Mouse (Mus musculus): ENCODE measurements at regions not wholly inside any gene's neighbourhood (a gene's known extent, or its start where the extent isn't known, plus 50 kb on each side); places are given as distances from the start of the nearest gene placed in this dataset.

DNA sequence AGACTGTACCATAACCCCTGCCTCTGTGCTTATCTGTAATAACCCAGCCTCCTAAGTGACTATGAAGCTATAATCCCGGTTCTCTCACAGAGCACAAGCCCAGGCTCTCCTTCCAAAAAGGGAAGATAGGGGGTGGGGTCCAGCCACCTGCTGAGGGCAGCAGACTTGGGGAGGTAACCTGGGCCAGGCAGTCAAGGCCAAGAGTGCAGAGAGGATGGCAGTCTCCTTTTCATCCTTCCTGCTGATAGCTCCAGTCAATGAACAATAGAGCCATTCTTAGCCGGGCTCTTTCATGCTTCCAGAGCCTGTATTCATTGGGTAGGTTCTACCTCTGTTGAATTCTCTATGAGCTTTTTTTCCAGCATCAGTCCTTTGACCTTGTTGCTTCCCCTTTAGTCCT is 527.5 kb downstream of the Fgf9 start:
- DNase-seq, result no peak

DNA sequence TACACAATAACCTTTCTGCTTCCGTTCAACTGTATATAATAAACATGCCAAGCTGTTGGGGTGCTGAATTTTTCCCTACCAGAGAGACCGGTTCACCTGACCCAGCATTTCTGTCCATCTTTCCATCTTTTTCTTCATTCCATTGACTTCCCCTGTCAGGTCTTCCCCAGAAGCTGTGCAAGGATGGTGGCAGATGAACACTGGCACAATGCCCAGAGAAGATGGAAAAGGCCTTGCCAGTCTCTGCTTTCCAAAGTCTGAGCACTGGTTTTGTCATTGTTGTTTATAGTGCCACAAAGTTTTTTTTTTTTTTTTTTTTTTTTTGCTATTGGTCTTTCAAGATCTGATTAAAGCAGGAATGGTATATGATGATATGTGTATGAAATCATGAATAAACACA is 526.6 kb downstream of the Fgf9 start:
- no peak for DNase-seq

DNA sequence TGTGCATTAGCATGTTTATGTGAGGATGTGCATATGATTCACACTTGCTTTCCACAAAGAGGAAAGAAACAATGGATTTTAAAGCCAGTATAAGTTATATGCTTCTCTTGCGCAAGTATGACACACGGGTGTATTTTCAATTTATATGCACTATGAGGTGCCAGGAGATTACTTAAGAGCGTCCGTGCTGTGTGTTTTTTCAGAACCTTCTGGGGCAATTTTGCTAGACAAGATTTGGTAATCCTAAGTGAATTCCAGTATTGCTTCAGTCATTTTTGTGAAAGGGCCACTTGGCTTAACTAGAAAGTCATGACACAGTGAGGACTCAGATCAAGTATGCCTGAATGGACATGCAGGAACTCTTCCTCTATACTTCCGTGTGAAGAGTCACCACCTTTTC is 511.5 kb downstream of the Fgf9 start:
- no peak for DNase-seq

DNA sequence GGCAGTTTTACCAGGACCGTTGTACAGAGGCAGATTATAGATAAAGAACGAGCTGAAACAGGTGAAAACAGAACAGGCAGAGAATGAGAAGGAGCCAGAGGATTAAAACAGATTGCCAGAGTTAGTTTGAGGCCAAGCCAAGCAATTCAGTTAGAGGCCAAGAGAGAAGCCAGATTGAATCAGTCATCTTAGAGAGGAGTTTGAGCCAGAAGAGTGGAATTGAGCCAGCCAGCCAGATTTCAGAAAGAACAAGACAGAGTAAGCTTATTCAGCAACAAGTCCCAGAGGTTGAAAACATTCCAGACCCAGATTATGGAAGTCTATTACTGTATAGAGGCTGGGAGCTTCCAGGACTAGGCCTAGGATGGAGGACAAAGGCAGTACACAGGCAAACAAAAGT is 499.7 kb downstream of the Fgf9 start:
- DNase-seq, result no peak

DNA sequence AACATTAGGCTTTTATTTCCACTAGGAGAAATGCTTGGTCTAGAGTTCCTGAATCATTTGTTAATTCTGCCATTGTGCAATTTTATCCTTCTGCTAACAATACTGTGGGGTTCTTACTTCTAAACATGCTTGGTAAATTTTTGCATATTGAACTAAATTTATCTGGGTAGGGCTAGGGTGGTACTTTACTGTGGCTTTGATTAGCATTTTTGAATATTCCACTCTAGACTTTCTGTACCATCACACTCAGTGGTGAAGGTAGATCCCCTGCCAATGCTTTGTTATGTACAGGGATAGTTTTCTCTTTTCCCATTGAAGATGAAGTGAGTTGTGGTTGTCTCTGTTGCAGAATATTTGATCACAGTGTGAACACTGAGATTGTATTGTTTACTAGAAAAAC is 497.1 kb downstream of the Fgf9 start:
- no peak for DNase-seq

DNA sequence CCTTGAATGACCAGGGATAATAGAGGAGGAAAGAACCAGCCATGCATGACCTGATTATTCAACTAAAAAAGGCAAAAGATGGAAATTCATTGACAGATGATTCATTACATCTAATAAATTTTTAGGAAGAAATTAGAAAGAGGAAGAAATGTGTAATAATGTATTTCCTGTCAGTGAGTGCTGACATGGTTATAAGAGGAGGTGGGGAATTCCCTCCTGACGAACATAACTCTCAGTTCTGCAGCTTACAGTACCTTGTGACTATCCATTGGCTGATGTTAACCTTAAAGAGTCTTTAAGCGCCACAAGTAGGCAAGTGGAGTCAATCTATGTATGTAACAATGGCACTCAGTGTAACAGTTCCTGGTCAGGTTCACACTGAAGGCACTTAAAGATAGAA is 492.7 kb downstream of the Fgf9 start:
- no peak for DNase-seq

DNA sequence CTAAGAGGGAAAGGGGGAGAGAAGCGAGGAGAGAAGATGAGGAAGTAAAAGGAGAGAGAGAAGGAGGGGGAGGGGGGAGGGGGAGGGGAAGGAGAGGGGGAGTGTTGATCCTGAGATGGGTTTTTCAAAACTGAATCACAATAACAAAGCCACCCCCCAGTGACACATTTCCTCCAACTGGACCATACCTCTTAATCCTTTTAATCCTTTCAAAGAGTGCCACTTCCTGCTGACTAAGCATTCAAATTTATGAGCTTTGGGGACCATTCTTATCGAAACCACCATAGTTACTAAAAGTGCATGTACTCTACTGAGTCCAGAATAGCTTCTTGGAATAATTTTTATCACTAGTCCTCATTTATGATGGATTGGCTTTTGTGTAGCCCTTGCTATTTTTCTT is 480.4 kb downstream of the Fgf9 start:
- no peak for DNase-seq

DNA sequence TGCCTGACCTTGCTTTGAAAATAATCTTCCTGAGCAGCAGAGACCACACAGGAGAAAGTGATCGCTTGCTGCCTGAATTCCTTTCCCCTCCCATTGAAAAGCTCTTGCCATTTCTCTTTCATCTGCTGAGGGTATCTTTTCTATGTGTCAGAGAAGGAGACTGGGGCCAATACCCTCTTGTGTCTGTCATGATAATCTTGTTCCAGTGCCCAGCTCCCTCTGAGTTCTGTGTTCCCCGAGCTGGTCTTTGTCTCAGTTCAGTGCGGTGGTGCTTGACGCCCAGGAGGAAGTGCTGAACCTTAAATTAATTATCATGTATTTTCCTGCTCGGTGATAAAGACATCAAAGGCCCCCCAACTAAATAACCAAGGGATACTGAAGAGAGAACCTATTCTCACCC is 475.4 kb downstream of the Fgf9 start:
- DNase-seq, result no peak

DNA sequence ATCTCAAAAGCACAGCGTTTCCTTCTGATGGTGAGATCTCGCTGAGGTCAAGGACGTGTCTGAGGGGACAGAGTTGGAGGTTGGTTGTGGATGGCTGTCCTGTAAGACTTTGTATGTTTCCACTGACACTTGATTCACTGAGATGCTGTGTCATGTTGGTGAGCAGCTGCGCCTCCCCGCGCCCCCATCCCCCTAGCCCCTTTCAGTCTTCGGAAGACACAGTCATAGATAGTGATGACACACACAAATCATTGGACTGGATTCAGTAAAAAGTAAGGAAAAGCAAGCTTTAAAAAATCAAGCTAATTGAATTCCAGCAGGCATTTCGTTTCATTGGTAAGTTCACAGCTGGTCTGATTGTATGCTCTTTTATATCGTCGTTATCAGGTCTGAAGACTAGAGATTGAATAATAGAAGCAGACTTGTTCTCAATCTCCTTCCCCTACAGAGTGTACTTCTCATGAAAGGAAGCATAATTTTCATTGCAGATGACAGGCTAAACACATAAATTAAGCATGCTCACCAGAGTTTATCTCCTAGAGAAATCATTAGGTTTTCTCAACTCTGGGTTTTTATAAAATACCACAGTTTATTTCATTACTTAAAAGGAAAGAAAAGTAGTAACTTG is 472.9 kb downstream of the Fgf9 start:
- DNase-seq, result peak; percentile 37

DNA sequence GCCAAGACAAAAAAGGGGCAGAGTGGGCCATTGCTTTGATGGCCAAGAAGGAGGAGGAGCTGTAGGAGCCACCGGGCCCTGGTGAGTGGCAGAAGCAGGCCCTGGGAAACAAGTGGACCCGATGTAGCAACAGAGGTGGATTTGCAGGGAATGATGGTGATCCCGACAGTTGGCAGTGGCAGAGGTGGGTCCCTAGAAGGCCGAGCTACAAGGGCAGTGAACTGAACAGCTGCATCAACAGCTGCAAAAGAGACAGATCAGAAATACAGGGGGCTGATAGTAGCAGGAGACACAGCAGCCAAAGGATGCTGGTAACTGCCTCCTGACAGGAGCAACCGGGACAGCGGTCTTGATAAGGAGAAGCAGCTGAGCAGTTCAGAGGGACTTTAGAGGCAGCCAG is 467.8 kb downstream of the Fgf9 start:
- DNase-seq, result no peak

DNA sequence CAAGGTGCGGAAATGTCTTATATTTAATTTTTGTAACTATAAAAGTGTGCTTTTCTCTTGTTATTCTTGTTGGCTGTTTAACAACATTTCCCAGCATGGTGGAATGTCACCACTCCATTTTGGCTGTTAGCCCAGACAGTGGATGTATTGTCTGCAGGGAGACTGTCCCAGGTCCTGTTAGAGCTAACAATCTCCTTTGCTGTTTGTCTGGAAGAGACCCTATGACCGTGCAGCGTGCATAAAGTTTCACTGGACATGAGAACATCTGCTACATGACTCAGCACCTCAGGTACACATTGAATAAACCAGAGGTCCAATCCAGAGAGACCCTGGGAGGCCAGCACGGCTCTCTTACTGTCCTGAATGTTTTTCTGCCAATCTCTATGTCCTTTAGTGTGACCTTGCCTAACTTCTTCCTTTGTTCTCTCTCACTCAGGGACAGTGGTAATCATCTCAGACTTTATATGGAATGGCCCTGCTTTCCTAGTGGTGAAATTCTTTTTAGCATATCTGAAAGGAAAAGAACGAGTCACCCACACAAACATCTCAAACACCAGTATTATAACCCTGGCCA is 450.7 kb downstream of the Fgf9 start:
- peak; percentile 37 for DNase-seq

DNA sequence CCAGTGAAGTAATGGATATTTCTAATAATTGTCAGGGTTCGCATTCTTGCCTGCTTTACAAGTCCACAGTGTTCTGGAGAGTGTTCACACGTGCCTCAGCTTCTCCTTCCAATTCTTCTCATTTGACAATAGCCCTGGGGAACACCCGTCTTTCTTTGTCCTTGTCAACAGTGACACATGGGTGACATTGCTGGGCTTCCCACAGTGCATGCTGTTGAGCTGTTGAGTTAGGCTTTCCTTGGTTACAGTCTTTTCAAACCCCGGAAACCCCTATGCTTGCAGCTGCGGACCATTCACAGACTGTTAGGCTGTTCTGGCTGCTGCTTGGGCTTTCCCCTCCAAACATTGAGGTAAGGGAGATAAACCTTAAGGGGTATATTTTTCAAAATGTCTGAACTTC is 450.0 kb downstream of the Fgf9 start:
- DNase-seq, result no peak

DNA sequence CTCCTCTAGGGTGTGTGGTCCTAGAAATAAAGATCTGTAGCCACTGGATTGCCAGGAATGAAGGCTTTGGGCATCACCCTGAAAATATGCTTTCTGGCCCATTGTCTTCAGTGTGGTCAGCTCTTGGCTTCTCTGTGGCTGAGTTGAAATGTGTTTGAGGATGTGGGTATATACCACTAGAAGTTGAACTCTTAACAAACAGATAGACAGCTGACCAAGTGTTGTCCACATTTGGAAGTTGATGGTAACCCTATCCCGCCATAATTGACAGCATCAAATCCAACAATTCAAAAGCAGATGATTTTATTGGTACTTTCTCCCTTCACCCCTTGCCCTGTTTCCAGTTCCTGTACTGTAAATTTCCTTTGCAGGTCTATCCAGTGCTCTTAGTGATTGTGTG is 448.7 kb downstream of the Fgf9 start:
- DNase-seq, result no peak

DNA sequence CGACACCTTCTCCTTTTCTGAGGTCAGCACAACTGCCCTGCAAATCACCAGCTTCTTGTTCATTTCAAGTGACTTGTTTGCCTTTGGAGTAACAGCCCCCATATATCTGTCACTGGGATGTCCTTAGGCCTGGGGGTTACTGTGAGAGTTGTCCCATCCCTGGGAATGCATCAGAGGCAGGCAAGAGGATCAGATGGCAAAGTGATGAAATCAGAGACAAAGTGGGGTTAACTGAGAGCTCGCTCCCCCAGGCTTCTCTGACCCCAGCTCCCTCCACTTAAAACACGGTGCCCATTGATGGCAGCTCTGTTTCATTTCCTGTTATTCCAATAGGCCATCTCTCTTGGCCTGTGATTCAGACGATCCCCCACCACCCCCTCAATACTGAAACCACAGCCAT is 446.2 kb downstream of the Fgf9 start:
- DNase-seq, result no peak

DNA sequence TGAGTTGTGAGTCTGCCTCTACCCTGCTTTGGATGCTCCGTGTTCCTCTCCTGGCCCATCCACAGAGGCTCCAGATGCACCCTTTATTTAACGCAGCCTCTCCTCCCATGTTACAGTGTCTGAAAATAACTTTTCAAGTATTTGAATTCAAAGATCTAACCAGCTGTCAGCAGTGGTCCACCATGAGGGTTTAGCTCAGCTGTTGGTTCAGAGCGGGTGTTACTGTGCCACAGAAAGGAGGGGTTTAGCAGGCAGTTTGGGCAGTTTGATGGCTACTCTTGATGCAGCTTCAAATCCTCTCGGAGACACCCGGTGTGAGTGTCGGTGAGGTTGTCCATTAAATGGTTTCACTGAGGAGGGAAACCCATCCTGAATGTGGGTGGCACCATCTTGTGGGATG is 441.8 kb downstream of the Fgf9 start:
- DNase-seq, result no peak

DNA sequence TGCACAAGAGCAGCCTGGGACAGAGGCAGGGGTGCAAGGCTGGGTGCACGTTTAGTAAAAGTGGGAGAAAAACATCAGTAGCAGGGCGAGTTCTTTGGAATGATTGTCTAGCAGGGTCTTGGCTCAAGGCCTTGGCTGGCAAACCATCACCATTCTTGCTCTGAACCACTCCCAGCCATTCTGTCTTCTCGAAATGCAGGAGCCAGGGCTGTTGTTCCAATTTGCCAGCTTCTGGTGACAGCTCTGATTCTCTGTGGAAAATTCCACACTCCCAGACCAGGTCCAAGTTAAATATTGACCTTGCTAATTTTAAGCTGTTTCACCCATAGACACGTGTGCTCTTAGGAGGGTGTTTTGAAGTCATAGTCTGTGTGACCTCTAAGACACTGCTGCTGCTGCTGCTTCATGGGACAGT is 441.2 kb downstream of the Fgf9 start:
- DNase-seq, result no peak

DNA sequence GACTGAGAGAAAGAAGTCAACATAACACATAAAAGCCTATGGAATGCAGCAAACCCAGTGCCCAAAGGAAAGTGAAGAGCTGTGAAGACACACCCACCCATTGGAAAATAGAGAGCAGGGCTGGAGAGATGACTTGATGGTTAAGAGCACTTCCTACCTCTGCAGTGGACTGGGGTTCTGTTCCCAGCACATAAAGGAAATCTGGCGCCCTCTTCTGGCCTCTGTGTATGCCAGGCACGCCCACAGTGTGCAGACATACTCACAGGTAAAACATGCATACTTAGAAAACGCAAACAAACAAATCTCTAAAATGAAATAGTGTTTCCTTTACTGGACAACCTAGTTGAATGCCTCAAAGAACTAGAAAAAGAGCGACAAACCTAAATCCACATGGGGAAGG is 440.4 kb downstream of the Fgf9 start:
- DNase-seq, result peak; percentile 36

DNA sequence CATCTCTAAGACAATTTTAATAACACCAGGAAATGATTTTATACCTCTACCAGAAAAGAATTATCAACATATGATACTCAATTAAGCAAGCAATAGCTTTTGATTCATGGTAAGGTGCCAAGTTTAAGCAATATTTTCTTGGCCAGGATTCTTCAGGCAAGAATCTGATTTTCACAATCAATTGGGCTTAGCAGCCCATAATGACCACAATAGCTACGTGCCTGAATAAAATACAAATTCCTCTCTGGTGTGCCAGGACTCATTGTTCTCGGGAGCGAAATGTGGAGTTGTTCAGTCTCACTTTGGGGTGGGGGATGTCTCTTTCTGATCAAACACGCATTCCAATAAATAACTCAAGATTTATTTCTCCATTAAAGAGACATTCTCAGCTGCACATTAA is 438.8 kb downstream of the Fgf9 start:
- DNase-seq, result no peak

DNA sequence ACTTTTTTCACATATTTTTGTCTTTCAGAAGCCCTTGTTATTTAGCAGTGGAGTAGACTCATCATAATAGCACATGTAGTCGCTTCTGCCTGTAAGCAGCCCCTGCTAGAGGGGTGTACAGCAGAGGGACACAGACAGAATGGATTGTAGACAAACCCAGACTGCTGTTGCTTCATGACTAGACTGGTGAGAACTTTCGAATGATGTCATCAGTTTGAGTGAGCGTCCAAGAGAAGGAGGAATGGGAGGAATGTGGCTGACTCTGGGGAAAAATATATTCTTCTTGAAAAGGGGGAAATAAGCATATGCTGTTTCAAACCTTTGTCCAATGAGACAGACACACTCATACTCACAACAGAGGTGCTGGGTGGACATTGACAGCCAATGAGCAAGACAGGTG is 436.1 kb downstream of the Fgf9 start:
- no peak for DNase-seq

DNA sequence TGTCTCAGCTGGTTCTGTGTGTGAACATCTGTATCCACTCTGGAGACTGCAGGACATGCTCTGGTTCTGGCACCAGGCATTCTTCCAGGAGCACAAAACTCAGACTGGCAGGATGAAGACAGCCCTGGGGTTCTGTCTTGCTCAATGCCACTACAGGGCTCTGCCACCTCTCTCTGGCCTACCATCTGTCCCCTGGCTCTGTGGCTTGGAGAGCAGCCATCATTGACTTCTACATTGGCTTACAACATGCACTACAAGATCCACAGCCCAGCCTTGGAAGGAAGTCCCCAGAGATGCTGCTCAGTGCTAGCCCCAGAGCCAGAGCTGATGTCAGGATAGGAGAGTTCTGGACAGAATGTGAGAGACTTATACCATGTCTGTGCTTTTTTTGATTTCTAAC is 435.5 kb downstream of the Fgf9 start:
- DNase-seq, result peak; percentile 75

DNA sequence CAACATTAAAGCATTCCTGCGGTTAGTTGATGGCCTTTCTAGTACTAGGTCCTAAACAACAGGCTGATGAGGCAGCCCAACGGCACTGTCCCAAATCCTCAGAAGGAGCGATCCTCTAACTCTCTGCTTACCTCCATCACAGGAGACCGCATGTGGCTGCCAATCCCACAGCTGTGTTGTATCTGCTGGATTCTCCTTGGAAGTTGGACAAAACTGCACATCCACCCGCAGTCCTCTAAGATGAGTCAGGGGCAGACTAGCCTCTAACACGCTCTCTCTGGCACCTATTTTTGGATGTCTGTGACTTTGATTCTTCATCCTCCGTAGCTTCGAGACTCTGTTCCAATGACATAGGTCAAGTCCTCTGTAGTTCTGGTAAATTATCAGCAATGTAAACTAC is 432.5 kb downstream of the Fgf9 start:
- DNase-seq, result no peak

DNA sequence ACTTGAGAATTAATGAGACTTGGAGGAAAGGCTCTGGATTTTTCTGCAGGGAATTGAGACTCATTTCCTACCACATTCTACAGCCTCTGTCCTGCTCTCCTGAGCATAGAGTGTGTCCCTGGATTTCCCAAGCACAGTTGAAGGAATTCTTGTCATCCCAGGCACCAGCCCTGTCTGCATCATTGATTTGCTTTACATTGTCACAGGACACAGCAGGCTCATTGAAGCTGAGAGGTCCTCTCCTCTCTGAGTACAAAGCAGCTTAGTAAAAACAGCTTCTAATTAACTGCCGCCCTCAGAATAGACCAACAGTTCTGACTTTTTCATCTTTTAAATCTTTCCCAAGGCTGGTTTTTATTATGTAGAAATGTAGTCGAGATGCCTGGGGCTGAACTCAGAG is 429.7 kb downstream of the Fgf9 start:
- no peak for DNase-seq

DNA sequence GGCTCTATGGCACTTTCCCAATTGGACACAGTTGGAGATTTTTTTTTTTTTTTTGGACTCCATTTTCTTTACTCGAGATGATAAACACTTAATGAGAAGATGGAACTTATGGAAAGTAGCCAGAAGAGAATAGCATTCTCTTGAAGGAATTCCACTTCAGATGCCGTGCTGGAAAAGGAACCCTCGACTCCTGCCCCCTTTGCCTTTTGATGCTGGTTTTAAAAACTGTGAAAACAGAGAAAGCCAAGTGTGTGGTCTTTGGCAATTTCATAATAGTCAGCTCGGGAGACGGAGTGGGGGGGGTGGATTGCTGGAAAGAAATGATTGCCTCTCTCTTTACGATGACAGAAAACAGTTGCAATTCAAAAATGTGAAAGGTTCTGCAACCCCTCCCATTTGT is 429.2 kb downstream of the Fgf9 start:
- DNase-seq, result no peak

DNA sequence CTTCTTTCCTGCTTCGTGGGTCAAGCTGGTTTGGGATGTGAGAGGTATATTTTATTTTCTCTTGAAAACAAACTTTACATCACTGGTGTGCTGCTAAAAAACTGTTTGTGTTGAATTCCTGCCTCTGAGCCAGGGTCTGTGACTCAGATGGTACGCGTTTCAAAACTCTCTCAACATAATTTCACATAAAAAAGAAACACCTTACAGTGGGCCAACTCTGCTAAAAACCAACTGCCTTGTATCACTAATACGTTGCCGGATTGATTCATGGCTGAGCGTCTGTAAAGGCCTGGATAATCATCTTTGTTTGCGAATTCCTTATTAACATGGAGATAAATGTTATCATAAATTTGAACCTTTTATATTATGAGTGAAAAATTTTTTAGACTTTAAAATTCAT is 428.7 kb downstream of the Fgf9 start:
- no peak for DNase-seq

DNA sequence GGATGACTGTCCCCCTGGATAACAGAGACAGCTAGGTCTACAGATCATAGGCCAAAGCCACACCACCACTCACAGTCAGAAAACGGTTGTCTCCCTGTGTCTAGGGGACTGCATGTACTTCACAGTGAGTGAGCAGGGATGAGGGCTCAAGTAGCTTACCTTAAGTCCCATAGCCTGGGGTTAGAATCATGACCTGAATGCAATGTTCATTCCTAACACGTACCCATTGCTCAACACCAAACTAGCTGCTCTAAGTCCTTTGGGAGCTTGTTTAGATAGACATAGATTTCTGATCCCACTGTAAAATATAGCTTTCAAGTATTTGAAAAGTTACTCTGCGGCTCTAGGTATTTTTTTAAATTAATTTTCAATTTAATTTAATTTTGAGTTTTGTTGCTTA is 426.6 kb downstream of the Fgf9 start:
- no peak for DNase-seq
